ENCODE assay signal across 8 mouse cellular contexts in the genomic region with DNA sequence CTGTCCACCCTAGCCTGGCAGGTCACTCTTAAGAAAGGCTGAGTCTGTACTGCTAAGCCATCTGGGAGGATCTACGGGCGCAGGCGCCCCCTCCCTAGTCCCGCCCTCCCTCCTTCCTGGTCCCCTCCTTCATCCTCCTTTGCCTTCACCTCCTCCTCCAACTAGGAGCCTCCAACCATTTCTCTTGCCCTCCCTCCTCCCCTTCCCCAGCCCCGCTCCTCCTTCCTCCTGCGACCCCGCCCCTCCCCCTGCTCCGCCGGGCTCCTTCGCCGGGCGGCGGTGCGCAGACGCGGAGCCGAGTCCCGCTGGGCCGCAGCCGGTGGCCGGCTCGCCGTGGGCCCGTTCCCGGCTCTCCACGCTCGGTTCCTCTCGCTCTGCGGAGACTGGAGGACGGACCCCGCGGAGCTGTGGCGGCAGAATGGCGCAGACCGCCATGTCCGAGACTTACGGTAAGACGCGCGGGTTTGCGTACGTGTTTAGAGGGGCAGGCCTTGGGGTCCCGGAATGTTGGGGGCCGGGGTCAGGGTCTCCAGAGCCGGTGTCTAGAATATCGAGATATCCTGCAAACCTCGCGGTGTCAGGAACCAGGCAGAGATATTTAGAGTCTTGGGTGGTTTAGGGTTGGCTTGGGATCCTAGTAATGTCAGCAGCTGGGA. TPM values are rescaled to one million over a fixed set of nuclear protein-coding genes. Genes with fewer than 3 reads are reported as not detected.
A peak's percentile ranks its signal among the peaks of the same experiment; 100 is the strongest.
DNase-seq lines count a peak whose midpoint lies in the region; ATAC-seq and TF ChIP-seq lines count a peak whose summit lies in the region.

A gene (plus strand): TSS at position 268 of the 656 bp plus-strand sequence.

- no peaks in the 10 kb centered on the region for H3K27me3 ChIP-seq in Patski
- H3K27me3 ChIP-seq in hindbrain, embryonic 14.5 days (ENCODE audit: control insufficient read depth, insufficient read depth, low read length) = no peaks in the 10 kb centered on the region

- no peak for TF ChIP-seq CTCF in Patski (IDR thresholded peaks at IDR 0.05)

- in situ Hi-C loops in Patski (cut with MboI; ENCODE audit: low pct_unique_long_range_greater_than_20kb) = loop anchor here (25.0 kb wide), 1 partner anchor 556 kb away; no protein-coding TSS in a partner anchor

- no peaks in the 10 kb centered on the region for H3K36me3 ChIP-seq in hindbrain, embryonic 14.5 days (replicated peaks; ENCODE audit: control insufficient read depth, insufficient read depth)

- peaks cover 23% of the 10 kb centered on the region for H3K4me1 ChIP-seq in hindbrain, embryonic 14.5 days (replicated peaks; ENCODE audit: control insufficient read depth, insufficient read depth, low read length)

- peak; percentile 67 for ATAC-seq in Patski
- peak; percentile 93 for ATAC-seq in hindbrain, embryonic 14.5 days (ENCODE audit: low FRiP score)

- peak; percentile 69 for DNase-seq in Patski (ENCODE audit: low read depth, low spot score)
- DNase-seq in cerebellum, postnatal 36 days = peak; percentile 83 to 90
- DNase-seq in frontal cortex, postnatal 36 days (ENCODE audit: low spot score in 2 of 2) = peak; percentile 74 to 80
- DNase-seq in hindbrain, embryonic 14.5 days (ENCODE audit: low spot score) = peak; percentile 84
- DNase-seq in left cerebral cortex, adult 11 months (ENCODE audit: low spot score) = peak; percentile 61
- DNase-seq in lung, postnatal 36 days = peak; percentile 88
- peak; percentile 69 to 74 for DNase-seq in right cerebral cortex, adult 2 months (ENCODE audit: low spot score in 2 of 2)
- DNase-seq in urinary bladder, postnatal 14 days (ENCODE audit: low spot score) = peak; percentile 89

- H3K4me3 ChIP-seq in hindbrain, embryonic 14.5 days (replicated peaks; ENCODE audit: low read length) = peak within 1 kb of the TSS; percentile 79

- peak within 1 kb of the TSS; percentile 94 for H3K4me2 ChIP-seq in hindbrain, embryonic 14.5 days (replicated peaks)

- POLR2A ChIA-PET in Patski (lab: Charles Lee) = interaction anchor here (0.7 kb wide), 1 partner anchor 187 kb away, joined by 3 read pairs; no protein-coding TSS in a partner anchor

- H3K9me3 ChIP-seq in hindbrain, embryonic 14.5 days (ENCODE audit: control insufficient read depth, low read length) = no peaks in the 10 kb centered on the region

- WGBS in hindbrain, embryonic 14.5 days = under 1% methylated on average over 48 of the region's 48 CpGs

- CTCF ChIA-PET in Patski (lab: Charles Lee) = no interaction called here

- H3K9ac ChIP-seq in hindbrain, embryonic 14.5 days = peak within 1 kb of the TSS; percentile 89

- peak within 1 kb of the TSS; percentile 77 for H3K27ac ChIP-seq in hindbrain, embryonic 14.5 days

RNA-seq across cellular contexts. Expression of the gene that starts here (rescaled TPM):
- 34.1 TPM for polyA plus RNA-seq in Patski (2021)
- 79.1 and 82.7 TPM in 2 replicates for polyA plus RNA-seq in hindbrain, embryonic 14.5 days (2014; fragmentation: Nextera tagmentation; extraction: Ambion mirVana)

Comparison
In these comparisons a context has a peak if more than half of its experiments do, and no peak if none do; other contexts are left out.
1. Peak in every context shown above with its lines: DNase-seq, ATAC-seq, H3K4me3 ChIP-seq and H3K27ac ChIP-seq.